Mouse (Mus musculus) frontal cortex, postnatal 10 days (tissue): ENCODE measurements at regions not wholly inside any gene's neighbourhood (a gene's known extent, or its start where the extent isn't known, plus 50 kb on each side); places are given as distances from the start of the nearest gene placed in this dataset.
A peak's percentile ranks its signal among the peaks of the same experiment; 100 is the strongest.

ENCODE experiments used
- DNase-seq, 2 experiments: peaks; one replicate each; pipeline ENCODE4 v3.0.0; 2022; ENCODE audit warnings: low spot score in 2 of 2, mixed read lengths in 1 of 2

GRCm38 (mm10) chr5:103309806-103310525, 98.8 kb upstream of the Mapk10 start:
- no peak for DNase-seq

- no peak for DNase-seq
Measured at GRCm38 (mm10) chr5:103305716-103306447, 94.7 kb upstream of the Mapk10 start.

GRCm38 (mm10) chr5:103304975-103305374, 93.8 kb upstream of the Mapk10 start:
- DNase-seq = no peak

GRCm38 (mm10) chr5:103302744-103303143, 91.6 kb upstream of the Mapk10 start:
- DNase-seq = no peak

GRCm38 (mm10) chr5:103301303-103301702, 90.2 kb upstream of the Mapk10 start:
- no peak for DNase-seq

- no peak for DNase-seq
Measured at GRCm38 (mm10) chr5:103293953-103294352, 82.8 kb upstream of the Mapk10 start.

GRCm38 (mm10) chr5:103291691-103292090, 80.6 kb upstream of the Mapk10 start:
- DNase-seq = no peak

- DNase-seq = no peak
Measured at GRCm38 (mm10) chr5:103291219-103291618, 80.1 kb upstream of the Mapk10 start.

- no peak for DNase-seq
Measured at GRCm38 (mm10) chr5:103269206-103269605, 58.1 kb upstream of the Mapk10 start.

GRCm38 (mm10) chr5:103264903-103265302, 53.8 kb upstream of the Mapk10 start:
- DNase-seq = no peak

GRCm38 (mm10) chr5:103261406-103261805, 50.3 kb upstream of the Mapk10 start:
- DNase-seq = peak in 1 of 2 experiments; percentile 9
